Mouse (Mus musculus) kidney, adult 8-10 months (tissue): ENCODE data around the gene Rnf7.
A peak's percentile ranks its signal among the peaks of the same experiment; 100 is the strongest.
"Not testable (repeated sequence)": the region's sequence is repeated elsewhere in the genome, so short reads cannot be mapped to it uniquely, and the experiment has no call there.

Source experiments
- DNase-seq, 2 experiments: peaks; one replicate each; pipeline ENCODE4 v3.0.0; 2022

Rnf7 gene

GRCm38 (mm10) chr9:96478071-96478888, at the start of gene Rnf7:
Gene Rnf7, minus strand, starts transcription at chr9:96478675.
- peak; percentile 98 to 99 for DNase-seq

- no peak for DNase-seq
Observed at GRCm38 (mm10) chr9:96526011-96526410, 47.5 kb upstream of the Rnf7 start.

GRCm38 (mm10) chr9:96524972-96525506, 46.6 kb upstream of the Rnf7 start, which contains the start of gene Gm28729:
Gene Gm28729, minus strand, starts transcription at chr9:96525264.
- DNase-seq, result no peak

DNA sequence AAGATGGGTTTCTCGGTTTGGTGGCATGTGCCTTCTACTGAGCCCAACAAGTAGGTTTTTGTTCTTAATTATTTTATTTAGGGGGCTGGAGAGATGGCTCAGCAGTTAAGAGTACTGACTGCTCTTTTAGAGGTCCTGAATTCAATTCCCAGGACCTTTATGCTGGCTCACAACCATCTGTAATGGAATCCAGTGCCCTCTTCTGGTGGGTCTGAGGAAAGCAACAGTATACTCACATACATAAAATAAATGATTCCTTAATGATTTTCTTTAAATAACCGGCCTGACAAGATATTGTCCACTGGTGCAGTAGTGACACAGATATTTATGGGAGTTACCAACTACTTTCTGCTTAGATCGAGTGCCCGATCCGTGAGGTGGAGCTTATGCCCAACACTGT, 44.7 kb upstream of the Rnf7 start:
- DNase-seq, result no peak

- not testable (repeated sequence) for DNase-seq
Observed at GRCm38 (mm10) chr9:96521574-96521973, 43.1 kb upstream of the Rnf7 start.

DNA sequence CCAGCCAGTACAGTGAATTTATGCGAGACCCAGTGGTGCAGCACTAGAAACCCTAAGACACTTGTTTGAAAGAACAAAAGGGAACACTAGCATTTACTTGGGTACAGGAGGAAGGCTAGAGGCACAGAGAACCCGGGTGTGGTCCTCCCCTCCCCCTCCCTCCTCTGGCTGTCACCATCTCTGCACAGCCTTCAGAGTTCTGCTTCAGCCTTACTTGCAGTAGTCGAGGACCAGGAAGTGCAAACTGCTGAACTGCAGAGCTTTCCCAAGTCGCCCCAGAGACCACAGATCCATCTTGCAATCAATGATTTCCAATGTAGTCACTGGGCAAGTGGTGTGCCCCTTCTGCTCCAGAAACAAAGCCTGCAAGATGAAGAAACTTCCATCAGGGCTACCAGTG, 39.0 kb upstream of the Rnf7 start:
- DNase-seq, result no peak

- no peak for DNase-seq
Observed at GRCm38 (mm10) chr9:96516806-96517205, 38.3 kb upstream of the Rnf7 start.

- DNase-seq, result no peak
Observed at GRCm38 (mm10) chr9:96515737-96516136, 37.3 kb upstream of the Rnf7 start.

- no peak for DNase-seq
Observed at GRCm38 (mm10) chr9:96514278-96514677, 35.8 kb upstream of the Rnf7 start.

DNA sequence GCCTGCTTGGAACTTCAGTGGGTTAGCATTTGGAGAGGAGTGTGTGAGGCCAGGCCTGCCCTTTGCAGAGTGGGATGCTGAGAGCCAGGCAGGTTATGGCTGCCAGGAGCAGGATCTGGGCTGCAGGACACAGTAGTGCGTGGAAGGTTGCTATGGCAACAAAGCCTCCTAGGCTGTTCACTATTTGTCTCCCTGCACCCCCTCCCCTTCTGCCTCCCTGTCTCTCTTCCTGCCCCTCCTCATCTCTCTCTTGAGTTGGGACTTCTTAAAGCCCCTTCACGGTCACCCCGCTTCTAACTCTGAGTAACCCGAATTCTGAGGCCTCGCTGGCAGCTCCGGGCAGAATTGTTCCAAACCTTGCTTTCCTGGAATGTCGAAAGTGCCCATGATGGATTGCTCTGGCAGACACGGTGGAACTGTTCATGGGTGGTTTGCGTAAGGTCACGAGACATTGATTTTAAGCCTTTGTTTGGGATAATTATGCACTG, 27.6 kb upstream of the Rnf7 start:
- peak; percentile 47 to 59 for DNase-seq

- no peak for DNase-seq
Observed at GRCm38 (mm10) chr9:96505156-96505555, 26.7 kb upstream of the Rnf7 start.

- no peak for DNase-seq
Observed at GRCm38 (mm10) chr9:96504116-96504895, 25.8 kb upstream of the Rnf7 start.

DNA sequence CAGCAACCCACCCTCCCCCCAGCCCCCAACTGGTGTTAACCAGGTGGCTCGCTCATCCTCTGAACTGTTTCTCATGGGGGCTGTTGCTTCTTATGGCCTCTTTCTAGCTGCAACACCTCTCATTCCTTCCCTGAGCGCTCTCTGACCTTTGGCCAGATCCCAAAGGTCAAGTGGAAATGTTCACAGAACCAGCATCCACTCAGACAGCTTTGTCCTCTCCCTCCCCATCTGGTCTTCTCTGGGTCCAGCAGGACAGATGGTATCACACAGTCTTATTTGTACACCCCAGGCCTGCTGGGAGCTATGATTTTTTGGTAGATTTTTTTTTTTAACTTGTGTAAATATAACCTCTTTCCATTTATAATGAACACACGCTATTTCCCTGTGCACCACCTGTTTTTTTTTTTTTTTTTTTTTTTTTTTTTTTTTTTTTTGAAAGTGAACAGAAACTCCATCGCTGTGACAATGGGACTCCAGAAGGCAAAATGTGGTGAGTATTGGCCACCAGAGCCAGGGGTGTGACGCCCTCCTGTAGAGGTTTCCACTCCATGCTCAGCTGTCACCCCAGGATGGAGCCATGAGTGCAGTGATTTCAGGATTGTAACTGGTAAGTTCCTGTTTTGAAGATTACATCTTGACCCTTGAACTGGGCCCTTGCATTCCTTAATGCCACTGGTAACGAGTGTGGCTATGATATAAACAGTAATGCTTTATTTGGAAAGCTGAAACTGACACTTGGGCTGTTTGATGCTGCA, 24.6 kb upstream of the Rnf7 start:
- peak; percentile 28 to 33 for DNase-seq

GRCm38 (mm10) chr9:96501217-96501616, 22.7 kb upstream of the Rnf7 start:
- DNase-seq, result no peak

DNA sequence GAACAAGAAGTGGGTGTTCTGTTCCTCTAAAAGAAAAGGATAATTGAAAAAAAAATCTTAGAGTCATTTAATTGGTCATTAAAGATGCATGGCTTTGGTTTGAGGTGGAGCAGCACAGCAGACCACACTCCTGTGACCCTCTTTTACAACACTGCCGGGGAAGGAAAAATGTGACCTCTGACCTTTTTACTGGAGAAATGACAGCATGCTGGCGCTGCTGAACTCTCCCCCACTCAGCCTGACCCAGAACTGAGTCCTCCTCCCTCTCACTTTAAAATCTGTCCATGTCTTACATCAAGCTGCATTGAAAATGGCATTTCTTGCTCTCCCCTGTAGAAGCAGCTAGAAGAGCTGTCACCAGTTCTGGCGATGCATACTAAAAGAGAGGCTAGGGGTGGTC, 14.7 kb upstream of the Rnf7 start:
- no peak for DNase-seq

GRCm38 (mm10) chr9:96491810-96492209, 13.3 kb upstream of the Rnf7 start:
- peak in 1 of 2 experiments; percentile 36 for DNase-seq

GRCm38 (mm10) chr9:96487869-96488268, 9.4 kb upstream of the Rnf7 start:
- not testable (repeated sequence) for DNase-seq

DNA sequence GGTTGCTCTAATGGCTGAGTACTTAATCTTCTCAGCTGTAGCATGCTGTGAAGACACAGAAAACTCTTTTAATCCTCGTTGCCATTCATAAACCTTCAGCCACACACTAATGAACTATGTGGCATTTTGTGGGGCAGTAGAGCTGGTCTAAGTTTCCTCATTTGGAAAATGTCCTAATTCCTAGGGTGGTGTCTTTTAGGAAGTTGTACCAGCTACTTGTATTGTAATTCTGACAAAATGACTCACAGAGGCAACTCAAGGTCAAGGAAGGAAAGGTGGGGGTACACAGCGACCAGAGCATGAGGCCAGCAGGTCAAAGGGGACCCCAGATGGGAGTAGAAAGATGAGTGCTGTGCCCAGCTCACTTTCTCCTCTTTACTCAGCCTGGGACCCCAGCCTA, 5.2 kb upstream of the Rnf7 start:
- no peak for DNase-seq

DNA sequence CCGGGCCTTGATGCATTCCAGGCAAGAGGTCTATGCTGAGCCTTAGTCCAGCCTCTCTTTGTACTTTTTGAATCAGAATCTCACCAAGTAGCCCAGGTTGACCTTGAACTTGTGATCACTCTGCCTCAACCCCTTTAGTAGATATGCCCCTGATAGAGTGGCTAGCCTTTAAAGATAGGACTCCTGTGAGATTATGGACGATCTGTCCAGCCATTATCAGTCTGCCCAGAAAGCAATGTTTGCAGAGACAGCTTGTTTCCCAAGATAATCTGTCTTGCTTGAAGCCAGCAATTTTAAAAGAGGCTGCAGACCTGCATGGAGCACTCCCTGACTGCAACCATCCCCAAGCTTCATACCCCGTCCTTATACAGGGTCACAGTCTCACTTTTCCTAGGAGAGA, 4.6 kb upstream of the Rnf7 start:
- DNase-seq, result no peak

- no peak for DNase-seq
Observed at GRCm38 (mm10) chr9:96472356-96472755, 6.1 kb downstream of the Rnf7 start.

DNA sequence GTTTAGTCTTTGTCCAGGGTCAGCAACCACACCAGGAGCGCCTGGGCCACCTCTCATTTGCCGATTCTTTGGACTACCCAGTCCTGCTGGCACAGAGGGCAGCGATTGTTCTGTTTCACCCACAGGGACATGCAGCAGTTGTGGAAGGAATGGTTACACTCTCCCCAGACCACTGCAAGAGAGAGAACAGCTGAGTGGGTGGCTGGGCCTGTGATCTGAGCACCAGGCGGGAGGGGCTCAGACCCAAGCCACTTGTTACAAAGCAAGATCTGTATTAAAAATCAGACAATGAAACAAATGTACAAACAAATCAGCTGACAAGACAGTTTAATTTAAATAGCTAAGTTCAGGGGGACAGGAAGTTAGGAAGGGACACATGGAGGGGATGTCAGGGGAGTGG, 6.8 kb downstream of the Rnf7 start:
- not testable (repeated sequence) for DNase-seq

DNA sequence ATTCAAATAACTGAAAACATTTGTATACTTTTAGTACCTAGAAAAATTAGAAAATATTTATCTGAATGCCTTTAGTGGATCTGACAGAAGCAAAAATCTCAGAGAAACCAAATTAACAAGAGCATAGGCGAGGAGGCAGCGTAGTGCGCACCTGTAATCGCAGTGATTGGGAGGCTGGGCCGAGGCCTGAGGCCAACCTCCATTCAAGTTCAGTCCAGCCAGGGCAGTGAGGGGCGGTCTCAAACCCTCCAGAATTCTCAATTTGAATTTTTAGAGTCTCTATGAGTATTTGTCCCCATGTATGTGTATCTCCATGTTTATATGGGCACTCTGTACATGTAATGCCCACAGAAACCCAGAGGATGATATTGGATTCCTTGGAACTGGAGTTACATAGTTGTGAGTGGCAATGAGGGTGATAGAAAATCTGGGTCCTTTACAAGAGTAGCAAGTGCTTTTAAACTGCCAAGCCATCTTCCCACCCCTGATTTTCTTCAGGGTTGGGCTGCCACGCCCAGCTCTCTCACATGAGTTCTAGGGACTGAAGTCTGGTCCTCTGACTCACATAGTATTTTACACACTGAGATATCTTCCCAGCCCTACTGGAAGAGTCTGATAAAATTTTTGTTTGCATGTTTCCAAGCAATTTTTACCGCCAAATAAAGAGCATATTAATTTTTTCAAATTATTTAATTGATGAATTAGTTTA, 8.1 kb downstream of the Rnf7 start:
- DNase-seq, result no peak
